Mouse (Mus musculus): ENCODE data around the gene Gm28919. TPM values are rescaled to one million over a fixed set of nuclear protein-coding genes. Genes with fewer than 3 reads are reported as not detected.
"Not testable (repeated sequence)": the region's sequence is repeated elsewhere in the genome, so short reads cannot be mapped to it uniquely, and the experiment has no call there.

Gm28919 gene
- not detected for total RNA-seq (2018; cell fraction: chromatin; rRNA removed)
- total RNA-seq (2018; cell fraction: cytosol; rRNA removed), result not detected
- not detected for total RNA-seq (2018; cell fraction: nucleus; rRNA removed)
- polyA plus RNA-seq (2018), result not detected in 3 replicates

DNA sequence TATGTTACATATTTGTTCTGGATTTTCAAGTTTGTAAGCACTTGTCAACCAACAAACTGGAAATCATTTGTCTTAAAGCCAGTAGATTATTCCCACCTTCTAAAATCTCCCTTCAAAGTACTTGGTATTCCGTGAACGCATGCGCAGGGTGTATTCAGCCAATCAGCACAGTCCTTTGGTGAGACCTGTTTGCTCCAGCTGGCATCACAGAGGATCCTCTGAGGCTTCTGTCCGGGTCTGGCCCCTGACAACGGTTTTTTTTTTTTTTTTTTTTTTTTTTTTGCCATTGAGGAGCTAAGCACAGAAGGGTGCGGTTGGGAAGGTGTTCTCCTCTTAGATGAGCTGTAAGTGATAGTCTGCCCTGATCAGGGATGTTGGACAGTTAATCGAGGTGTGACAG lies at the start of gene Gm28919:
TSS of gene Gm28919 (plus strand) at position 301 of the 400 bp plus-strand sequence.
- H3K27ac ChIP-seq; H3K79me2 ChIP-seq (ENCODE audit: inconsistent target); H3K36me3 ChIP-seq (ENCODE audit: inconsistent target); H3K4me3 ChIP-seq (ENCODE audit: inconsistent target): not testable (repeated sequence)
- no CpG with 5 or more reads among the region's 7 CpGs for WGBS (ENCODE audit: missing documents)

Other genes starting within 250 kb of the Gm28919 start
- not detected in 3 replicates for gene Gm21719, start 99.3 kb downstream of the Gm28919 start, polyA plus RNA-seq (2018)